Mouse (Mus musculus) left cerebral cortex, adult 2 months (tissue): ENCODE results near the gene Mfge8. TPM values are rescaled to one million over a fixed set of nuclear protein-coding genes. Genes with fewer than 3 reads are reported as not detected.
A peak's percentile ranks its signal among the peaks of the same experiment; 100 is the strongest.

Experiments
- DNase-seq, 2 experiments: peaks; one replicate each; pipeline ENCODE4 v3.0.0; 2021 to 2022; ENCODE audit warnings: low spot score in 2 of 2, mixed read lengths in 1 of 2; ENCODE audit errors: extremely low spot score in 1 of 2
- H3K27ac ChIP-seq: fragments of 200-600 bp; 2 replicates; pipeline ENCODE4 v1.8.1; 2022
- H3K4me3 ChIP-seq: fragments of 200-600 bp; 2 replicates; pipeline ENCODE4 v1.8.1; 2022
- CTCF ChIP-seq: fragments of 200-600 bp; IDR thresholded peaks from 2 replicates; pipeline ENCODE4 v1.8.1; 2022; ENCODE audit warnings: antibody characterized with exemption, mild to moderate bottlenecking, moderate library complexity
- intact Hi-C: fragments of 180-260 bp; cut with DNase I; formaldehyde crosslinking; loops from one replicate; pipeline ENCODE4 v1.15.1; 2025
- long read RNA-seq, 2 experiments: library from polyadenylated mRNA; stranded (forward); transcript quantifications; one replicate each; pipeline ENCODE4 v2.0.0; 2021; ENCODE audit warnings: borderline mapping rate in 2 of 2
- total RNA-seq, 2 experiments: library from RNA; stranded (reverse); gene quantifications; 2 replicates each; pipeline ENCODE4 v1.2.3; 2021

Gene Mfge8
- total RNA-seq: 100 to 1,000 TPM; 190 to 199 TPM
- long read RNA-seq, experiment 1, transcript Mfge8-201 (10 exons, 2,125 nt): minor isoform, 11 of 218 reads
- long read RNA-seq, experiment 1, transcript Mfge8-202 (9 exons, 2,008 nt): major isoform, 196 of 218 reads
- long read RNA-seq, experiment 1, partial matches to known transcripts: 3 of 218 reads
- long read RNA-seq, experiment 1, other reads (novel, unspliced or antisense): 4 of 218 reads
- long read RNA-seq, experiment 2, transcript Mfge8-202 (9 exons, 2,008 nt): major isoform, 247 of 269 reads
- long read RNA-seq, experiment 2, transcript Mfge8-201 (10 exons, 2,125 nt): minor isoform, 14 of 269 reads
- long read RNA-seq, experiment 2, partial matches to known transcripts: 5 of 269 reads
- long read RNA-seq, experiment 2, other reads (novel, unspliced or antisense): 3 of 269 reads

GRCm38 (mm10) chr7:79148711-79149266, at the start of gene Mfge8:
Gene Mfge8 (minus strand): TSS chr7:79149060.
- DNase-seq: peak; percentile 69 to 77
- intact Hi-C loops: loop anchor here (2.0 kb wide), 1 partner anchor 46 kb away; no protein-coding TSS in a partner anchor
- H3K27ac ChIP-seq: peak within 1 kb of the TSS; percentile 70
- H3K4me3 ChIP-seq: peak within 1 kb of the TSS; percentile 44
- TF ChIP-seq CTCF: no peak; the same call in 1 of the 2 replicates

GRCm38 (mm10) chr7:79194560-79195413, 45.9 kb upstream of the Mfge8 start:
- intact Hi-C loops: loop anchor here (2.0 kb wide), 1 partner anchor 46 kb away; the partner anchor contains the start of gene Mfge8
- no peak overlapping the region for H3K4me3 ChIP-seq
- H3K27ac ChIP-seq: peak overlapping the region; percentile 64
- peak; percentile 53 to 73 for DNase-seq
- TF ChIP-seq CTCF: no peak; the same call in 1 of the 2 replicates

GRCm38 (mm10) chr7:79193936-79194335, 45.1 kb upstream of the Mfge8 start:
- no peak for DNase-seq
- no peak for TF ChIP-seq CTCF
- intact Hi-C loops: loop anchor here (2.0 kb wide), 1 partner anchor 45 kb away; the partner anchor contains the start of gene Mfge8
- Histone ChIP-seq H3K27ac (peak overlapping the region; percentile 64), H3K4me3 (no peak overlapping the region)

- intact Hi-C loops: no loop called here
- DNase-seq: no peak
- no peak for TF ChIP-seq CTCF
Observed at GRCm38 (mm10) chr7:79191501-79191900, 42.6 kb upstream of the Mfge8 start.

GRCm38 (mm10) chr7:79190592-79190991, 41.7 kb upstream of the Mfge8 start:
- Histone ChIP-seq H3K4me3 (no peak overlapping the region), H3K27ac (no peak overlapping the region)
- intact Hi-C loops: no loop called here
- no peak for TF ChIP-seq CTCF
- no peak for DNase-seq

More at GRCm38 (mm10) chr7:79191501-79191900, 42.6 kb upstream of the Mfge8 start:
- Histone ChIP-seq H3K4me3 (no peak overlapping the region), H3K27ac (no peak overlapping the region)

GRCm38 (mm10) chr7:79189211-79189610, 40.4 kb upstream of the Mfge8 start:
- intact Hi-C loops: no loop called here
- no peak for DNase-seq
- no peak for TF ChIP-seq CTCF

GRCm38 (mm10) chr7:79187591-79187990, 38.7 kb upstream of the Mfge8 start:
- H3K27ac ChIP-seq: no peak overlapping the region
- intact Hi-C loops: no loop called here
- TF ChIP-seq CTCF: no peak
- no peak for DNase-seq
- H3K4me3 ChIP-seq: no peak overlapping the region

More at GRCm38 (mm10) chr7:79189211-79189610, 40.4 kb upstream of the Mfge8 start:
- Histone ChIP-seq H3K27ac (no peak overlapping the region), H3K4me3 (no peak overlapping the region)

GRCm38 (mm10) chr7:79183417-79183816, 34.6 kb upstream of the Mfge8 start:
- H3K4me3 ChIP-seq: no peak overlapping the region
- no peak overlapping the region for H3K27ac ChIP-seq
- DNase-seq: no peak
- intact Hi-C loops: no loop called here
- no peak for TF ChIP-seq CTCF

GRCm38 (mm10) chr7:79173800-79174199, 24.9 kb upstream of the Mfge8 start:
- TF ChIP-seq CTCF: no peak
- H3K4me3 ChIP-seq: no peak overlapping the region
- intact Hi-C loops: no loop called here

GRCm38 (mm10) chr7:79171782-79172181, 22.9 kb upstream of the Mfge8 start:
- TF ChIP-seq CTCF: no peak
- Histone ChIP-seq H3K27ac (no peak overlapping the region), H3K4me3 (no peak overlapping the region)
- no peak for DNase-seq
- intact Hi-C loops: no loop called here

More at GRCm38 (mm10) chr7:79173800-79174199, 24.9 kb upstream of the Mfge8 start:
- no peak for DNase-seq
- H3K27ac ChIP-seq: no peak overlapping the region

- no peak overlapping the region for H3K27ac ChIP-seq
- intact Hi-C loops: no loop called here
- no peak for DNase-seq
- TF ChIP-seq CTCF: no peak
- H3K4me3 ChIP-seq: no peak overlapping the region
Observed at GRCm38 (mm10) chr7:79167006-79167562, 18.2 kb upstream of the Mfge8 start.
